Mouse (Mus musculus) liver, embryonic 14.5 days (tissue): ENCODE results near the gene Lfng. TPM values are rescaled to one million over a fixed set of nuclear protein-coding genes. Genes with fewer than 3 reads are reported as not detected.

Experiments used
- ATAC-seq: fragments of 200-750 bp; cut with Nextera tagmentation; 2 replicates; pipeline ENCODE4 v1.8.0; 2017; ENCODE audit warnings: moderate number of reproducible peaks, mild to moderate bottlenecking, moderate library complexity; ENCODE audit not compliant: insufficient read depth
- DNase-seq, 3 experiments: peaks; one replicate each; pipeline ENCODE4 v3.0.0-alpha.2; 2012 to 2013; ENCODE audit warnings: low read depth in 3 of 3, low spot score in 3 of 3
- H3K27ac ChIP-seq: fragments of 300-500 bp; sonication (generic); 2 replicates; pipeline ENCODE4 v1.5.1; 2014; ENCODE audit warnings: moderate library complexity, mild to moderate bottlenecking, control low read depth, inconsistent platforms
- H3K27me3 ChIP-seq: fragments of 300-500 bp; sonication (generic); 2 replicates; pipeline ENCODE4 v1.6.1; 2014; ENCODE audit warnings: mild to moderate bottlenecking, low read length, moderate library complexity; ENCODE audit not compliant: control insufficient read depth, insufficient read depth
- H3K36me3 ChIP-seq: fragments of 300-500 bp; sonication (generic); replicated peaks from 2 replicates; pipeline ENCODE4 v1.6.1; 2014; ENCODE audit warnings: low read depth; ENCODE audit not compliant: control insufficient read depth, insufficient read depth
- H3K4me1 ChIP-seq, 2 experiments: fragments of 200-500 bp in 1 of 2; fragments of 300-500 bp in 1 of 2; sonication (generic) in 1 of 2; replicated peaks; 2 replicates each; pipeline ENCODE4 v1.6.1; 2012 to 2014; ENCODE audit warnings: antibody characterized with exemption in 1 of 2, inconsistent platforms in 1 of 2, low read length in 1 of 2; ENCODE audit not compliant: control insufficient read depth in 2 of 2, insufficient read depth in 2 of 2
- H3K4me2 ChIP-seq: fragments of 300-500 bp; sonication (generic); 2 replicates; pipeline ENCODE4 v1.6.1; 2014; ENCODE audit warnings: low read depth, mild to moderate bottlenecking, control low read depth, moderate library complexity
- H3K4me3 ChIP-seq, 2 experiments: fragments of 200-500 bp in 1 of 2; fragments of 300-500 bp in 1 of 2; sonication (generic) in 1 of 2; 2 replicates each; pipeline ENCODE4 v1.5.1; 2012 to 2014; ENCODE audit warnings: low read depth in 2 of 2, low read length in 2 of 2, mild to moderate bottlenecking in 2 of 2, control low read depth in 1 of 2, inconsistent platforms in 1 of 2, moderate library complexity in 1 of 2; ENCODE audit not compliant: insufficient read depth in 1 of 2
- H3K9ac ChIP-seq: fragments of 300-500 bp; sonication (generic); replicated peaks from 2 replicates; pipeline ENCODE4 v1.6.1; 2014; ENCODE audit warnings: mild to moderate bottlenecking, control low read depth, moderate library complexity
- H3K9me3 ChIP-seq: fragments of 300-500 bp; sonication (generic); 2 replicates; pipeline ENCODE4 v1.6.1; 2016; ENCODE audit warnings: low read length, mixed read lengths; ENCODE audit not compliant: control insufficient read depth
- CTCF ChIP-seq: IDR thresholded peaks from 2 replicates; pipeline ENCODE4 v1.5.1; 2016; ENCODE audit warnings: antibody characterized with exemption, low read depth, control low read depth
- EP300 ChIP-seq: IDR thresholded peaks from 2 replicates; pipeline ENCODE4 v1.6.1; 2016; ENCODE audit warnings: antibody characterized with exemption, low read depth
- WGBS: fragments of 180-500 bp; shearing (Covaris S2); extraction: QIAGEN DNeasy Blood & Tissue Kit; methylation state at CpG from one replicate; pipeline ENCODE4 v1.1.7; 2014; ENCODE audit not compliant: insufficient replicate concordance; 5-methylcytosine and 5-hydroxymethylcytosine counted together
- polyA plus RNA-seq, 2 experiments: library from polyadenylated mRNA; depleted of rRNA in 1 of 2; stranded (reverse) in 1 of 2; unstranded in 1 of 2; fragments of >200 nt; fragmentation: Nextera tagmentation in 1 of 2; extraction: Ambion mirVana in 1 of 2; gene quantifications; 2 replicates each; pipeline versions ENCODE4 v1.2.1 to v1.2.3; 2012 to 2014

Gene Lfng
- polyA plus RNA-seq, 2 experiments: 9.9 to 12.1 TPM

GRCm38 (mm10) chr5:140599939-140600338, 7.2 kb upstream of the Lfng start:
- H3K4me2 ChIP-seq: no peak overlapping the region
- ATAC-seq (no peak), DNase-seq (no peak)
- H3K9ac ChIP-seq: no peak overlapping the region
- no peaks in the 10 kb centered on the region for H3K9me3 ChIP-seq
- TF ChIP-seq EP300: no peak
- TF ChIP-seq CTCF: no peak
- no peak overlapping the region for H3K4me3 ChIP-seq
- H3K27ac ChIP-seq: no peak overlapping the region
- peaks cover 8% of the 10 kb centered on the region for H3K27me3 ChIP-seq
- H3K4me1 ChIP-seq: peaks cover 26 to 30% of the 10 kb centered on the region in 2 experiments
- WGBS: 61% methylated on average over 5 of the region's 5 CpGs
- no peaks in the 10 kb centered on the region for H3K36me3 ChIP-seq

GRCm38 (mm10) chr5:140601712-140602111, 5.4 kb upstream of the Lfng start:
- Histone ChIP-seq H3K9ac (no peak overlapping the region), H3K27ac (no peak overlapping the region), H3K4me2 (no peak overlapping the region), H3K36me3 (no peaks in the 10 kb centered on the region), H3K9me3 (no peaks in the 10 kb centered on the region), H3K4me3 (no peak overlapping the region), H3K4me1 (peaks cover 17 to 21% of the 10 kb centered on the region in 2 experiments), H3K27me3 (peaks cover 26% of the 10 kb centered on the region)
- ATAC-seq (no peak), DNase-seq (no peak)
- TF ChIP-seq EP300: no peak
- no peak for TF ChIP-seq CTCF
- 70% methylated on average over 12 of the region's 12 CpGs for WGBS

- 48% methylated on average over 2 of the region's 2 CpGs for WGBS
- no peak for TF ChIP-seq CTCF
Observed at GRCm38 (mm10) chr5:140602540-140602939, 4.6 kb upstream of the Lfng start.

GRCm38 (mm10) chr5:140604386-140604785, 2.7 kb upstream of the Lfng start:
- H3K9me3 ChIP-seq: no peaks in the 10 kb centered on the region
- no peaks in the 10 kb centered on the region for H3K36me3 ChIP-seq
- H3K4me1 ChIP-seq: peaks cover 12 to 13% of the 10 kb centered on the region in 2 experiments
- no peak overlapping the region for H3K9ac ChIP-seq
- no peak for DNase-seq
- no peak for ATAC-seq
- H3K4me2 ChIP-seq: no peak overlapping the region
- H3K27ac ChIP-seq: no peak overlapping the region
- peaks cover 33% of the 10 kb centered on the region for H3K27me3 ChIP-seq
- no peak for TF ChIP-seq EP300
- no peak for TF ChIP-seq CTCF
- 28% methylated on average over 8 of the region's 8 CpGs for WGBS
- H3K4me3 ChIP-seq: no peak overlapping the region

More at GRCm38 (mm10) chr5:140602540-140602939, 4.6 kb upstream of the Lfng start:
- DNase-seq (no peak), ATAC-seq (no peak)
- Histone ChIP-seq H3K9me3 (no peaks in the 10 kb centered on the region), H3K27me3 (peaks cover 33% of the 10 kb centered on the region), H3K36me3 (no peaks in the 10 kb centered on the region), H3K27ac (no peak overlapping the region), H3K4me3 (no peak overlapping the region), H3K4me1 (peaks cover 11 to 16% of the 10 kb centered on the region in 2 experiments), H3K9ac (no peak overlapping the region), H3K4me2 (no peak overlapping the region)

- DNase-seq: no peak
- Histone ChIP-seq H3K27ac (no peak overlapping the region), H3K4me3 (no peak overlapping the region), H3K9ac (no peak overlapping the region), H3K4me1 (peaks cover 16 to 18% of the 10 kb centered on the region in 2 experiments), H3K27me3 (peaks cover 33% of the 10 kb centered on the region), H3K36me3 (no peaks in the 10 kb centered on the region), H3K9me3 (no peaks in the 10 kb centered on the region), H3K4me2 (no peak overlapping the region)
- ATAC-seq: no peak
- TF ChIP-seq EP300 (no peak), CTCF (no peak)
- 29% methylated on average over 3 of the region's 3 CpGs for WGBS
Observed at GRCm38 (mm10) chr5:140605228-140605627, 1.9 kb upstream of the Lfng start.
